Mouse (Mus musculus) kidney, adult 8-10 months (tissue): ENCODE measurements around the gene Ppfibp2.

Experiments
- DNase-seq, 2 experiments: peaks; one replicate each; pipeline ENCODE4 v3.0.0; 2022

Ppfibp2 gene

DNA sequence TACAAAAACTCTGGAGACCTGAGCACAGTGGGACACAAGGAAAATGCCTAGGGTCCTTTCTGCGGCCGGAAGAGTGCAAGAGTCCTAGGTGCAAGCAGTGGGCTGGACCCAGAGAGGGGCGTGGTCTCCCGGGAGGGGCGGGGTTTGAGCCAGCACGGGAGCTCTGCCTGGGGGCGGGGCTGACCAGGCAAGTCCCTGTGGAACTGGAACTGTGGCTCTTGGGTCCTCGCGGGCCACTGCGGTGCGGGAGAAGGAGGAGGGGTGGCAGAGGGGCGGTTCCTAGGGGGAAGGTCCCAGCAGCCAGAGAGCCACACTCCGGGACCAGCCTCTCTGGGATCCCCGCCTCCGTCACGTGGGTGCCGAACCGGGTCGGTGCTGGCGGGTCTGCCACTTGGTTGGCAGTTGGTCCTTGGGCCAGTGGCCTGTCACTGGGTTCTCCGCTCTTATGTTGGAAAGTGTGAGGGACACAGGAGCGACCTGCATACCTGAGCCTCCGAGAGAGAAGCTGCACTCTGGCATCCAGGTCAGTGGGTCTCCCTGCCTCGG, at the start of gene Ppfibp2:
TSS of gene Ppfibp2 (plus strand) at position 351 of the 546 bp plus-strand sequence.
- peak; percentile 98 for DNase-seq

GRCm38 (mm10) chr7:107547872-107548271, 47.1 kb upstream of the Ppfibp2 start:
- no peak for DNase-seq

GRCm38 (mm10) chr7:107553461-107553860, 41.5 kb upstream of the Ppfibp2 start:
- DNase-seq, result no peak

GRCm38 (mm10) chr7:107555906-107556305, 39.1 kb upstream of the Ppfibp2 start:
- peak in 1 of 2 experiments; percentile 13 for DNase-seq

- DNase-seq, result no peak
Observed at GRCm38 (mm10) chr7:107560675-107561074, 34.3 kb upstream of the Ppfibp2 start.

GRCm38 (mm10) chr7:107561584-107561983, 33.4 kb upstream of the Ppfibp2 start:
- no peak for DNase-seq

DNA sequence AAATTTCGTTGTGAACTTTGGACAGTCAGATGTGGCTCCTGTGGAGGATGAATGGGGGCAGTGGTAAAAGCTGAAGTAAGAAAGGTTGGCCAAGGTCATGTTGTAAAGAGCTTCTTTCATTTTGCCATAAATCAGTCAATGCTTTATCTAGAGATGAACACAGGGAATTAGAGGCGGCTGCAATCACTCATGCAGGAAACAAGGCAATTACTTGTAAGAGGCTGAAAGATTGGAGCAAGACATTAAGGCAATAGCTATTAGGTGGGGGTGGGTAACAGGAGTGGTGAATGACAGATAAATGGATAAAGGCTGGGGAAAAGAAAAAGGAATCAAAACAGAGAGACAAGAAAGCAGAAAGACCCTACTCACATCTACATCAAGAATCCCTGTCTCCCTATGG, 31.3 kb upstream of the Ppfibp2 start:
- DNase-seq, result no peak

GRCm38 (mm10) chr7:107567261-107567671, 27.7 kb upstream of the Ppfibp2 start, which contains the start of gene Olfml1:
TSS of gene Olfml1 (plus strand) at chr7:107567446.
- DNase-seq, result peak; percentile 42 to 50

GRCm38 (mm10) chr7:107567674-107568073, 27.3 kb upstream of the Ppfibp2 start:
- no peak for DNase-seq

DNA sequence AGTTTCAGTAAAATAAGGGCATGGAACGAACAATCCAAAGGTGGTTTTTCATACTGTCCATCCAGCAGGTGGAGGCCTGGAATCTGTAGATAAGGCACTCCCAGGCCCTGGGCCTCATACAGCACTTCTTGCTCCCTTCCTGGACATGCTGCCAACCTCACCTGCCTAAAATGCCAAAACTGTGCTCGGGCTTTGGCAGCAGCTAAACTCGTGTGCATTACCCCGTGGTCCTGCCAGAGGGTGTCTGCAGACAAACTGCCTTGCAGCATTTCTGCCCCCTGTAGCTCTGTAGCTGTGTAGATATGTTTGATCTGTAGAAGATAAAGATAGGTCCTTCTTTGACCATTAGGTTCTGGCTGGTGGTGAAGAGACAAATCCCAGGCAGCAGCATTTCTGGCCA, 26.0 kb upstream of the Ppfibp2 start:
- no peak for DNase-seq

- no peak for DNase-seq
Observed at GRCm38 (mm10) chr7:107573856-107574255, 21.2 kb upstream of the Ppfibp2 start.

DNA sequence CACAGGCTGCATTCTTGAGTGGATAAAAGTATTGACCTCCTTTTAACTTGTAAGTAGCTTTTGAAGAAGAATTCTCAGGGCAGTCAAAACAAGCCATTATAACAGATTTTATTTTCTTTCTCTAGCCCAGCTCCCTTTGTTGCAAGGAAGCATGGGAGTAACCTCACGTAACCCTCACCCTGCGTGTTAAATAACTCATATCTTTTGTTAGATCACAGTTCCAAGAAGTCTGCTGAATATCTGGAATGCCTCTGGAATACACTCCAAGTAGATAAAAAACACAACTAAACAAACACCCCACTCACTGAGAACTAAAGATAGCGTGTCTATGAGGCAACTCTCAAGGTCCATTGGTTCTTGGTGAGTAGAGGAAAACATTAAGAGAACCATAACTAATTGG, 20.7 kb upstream of the Ppfibp2 start:
- DNase-seq, result peak in 1 of 2 experiments; percentile 27

DNA sequence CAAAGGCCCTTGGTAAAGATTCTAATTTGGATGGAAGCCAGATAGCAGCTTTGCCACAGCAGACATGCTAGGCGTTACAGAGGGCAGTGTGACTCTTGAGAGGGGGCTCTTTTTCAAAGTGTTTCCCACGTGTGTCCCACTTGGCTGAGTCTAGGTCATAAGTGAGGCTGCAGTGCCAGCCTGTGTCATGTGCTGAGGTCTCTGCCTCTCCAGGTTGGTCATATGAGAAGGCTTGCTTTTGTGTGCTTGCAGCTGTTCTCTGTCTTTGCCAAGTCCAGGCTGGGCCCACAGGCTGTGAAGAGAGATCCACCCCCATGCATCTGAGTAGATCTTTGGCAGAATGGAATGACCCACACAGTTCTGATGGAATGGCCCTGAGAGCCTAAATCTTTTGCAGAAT, 2.4 kb upstream of the Ppfibp2 start:
- no peak for DNase-seq

GRCm38 (mm10) chr7:107593904-107594303, 1.1 kb upstream of the Ppfibp2 start:
- DNase-seq, result no peak

GRCm38 (mm10) chr7:107594325-107594856, 616 bp upstream of the Ppfibp2 start:
- peak; percentile 59 to 72 for DNase-seq

DNA sequence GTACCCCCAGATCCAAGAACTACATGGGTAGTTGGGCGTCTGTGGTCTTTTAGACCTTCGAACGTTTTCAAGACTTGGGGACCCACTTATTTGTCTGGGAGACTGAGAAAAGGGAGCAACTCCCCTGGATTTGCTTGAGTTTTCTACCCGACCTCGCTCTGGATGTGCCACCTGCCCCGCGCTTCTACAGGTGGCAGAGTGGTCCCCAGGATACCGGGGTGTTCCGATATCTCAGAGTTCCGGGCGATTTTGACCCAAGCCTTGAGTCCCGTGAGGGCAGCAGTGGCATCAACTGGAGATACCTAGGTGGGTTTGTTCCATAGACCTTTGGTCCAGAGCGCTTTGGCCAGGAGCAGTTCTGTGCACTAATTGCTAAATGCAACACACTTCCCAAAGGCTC, 419 bp downstream of the Ppfibp2 start:
- DNase-seq, result peak in 1 of 2 experiments; percentile 23

DNA sequence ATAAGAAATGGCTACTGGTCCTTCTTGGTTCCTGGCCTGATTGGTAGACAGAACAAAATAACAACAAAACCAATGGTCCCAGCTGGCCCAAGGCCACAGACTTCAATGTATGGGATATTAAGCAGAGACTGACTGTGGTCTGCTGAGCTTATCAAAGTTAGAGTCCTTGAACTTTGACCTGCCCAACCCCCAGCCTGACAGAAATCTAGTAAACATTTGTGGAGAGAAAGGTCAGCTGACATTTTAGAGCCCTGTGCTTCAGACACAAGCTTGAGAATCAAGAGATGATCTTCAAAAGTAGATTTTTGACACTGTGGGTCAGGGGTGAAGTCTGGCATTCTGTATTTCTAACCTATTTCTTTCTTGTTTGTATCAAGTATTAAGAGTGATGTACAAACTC, 1.7 kb downstream of the Ppfibp2 start:
- peak; percentile 28 to 37 for DNase-seq

DNA sequence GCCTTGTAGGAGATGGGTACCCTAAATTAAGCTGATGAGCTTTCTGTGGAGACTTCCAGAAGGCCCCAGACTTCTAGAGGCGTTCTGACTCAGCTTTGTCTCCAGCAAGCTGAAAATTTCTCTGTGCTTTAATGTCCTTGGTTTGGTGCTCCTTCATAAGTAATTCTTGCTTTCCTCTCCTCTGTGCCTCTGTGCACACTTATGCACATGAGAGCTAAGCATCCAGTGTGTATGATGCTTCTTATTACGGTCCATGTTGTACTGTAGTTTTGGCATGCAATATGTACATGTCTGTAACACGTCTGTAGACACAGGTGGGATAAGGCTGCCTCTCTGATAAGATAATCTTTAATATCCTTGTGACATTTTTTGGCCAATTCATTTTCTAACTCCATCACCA, 2.9 kb downstream of the Ppfibp2 start:
- no peak for DNase-seq

DNA sequence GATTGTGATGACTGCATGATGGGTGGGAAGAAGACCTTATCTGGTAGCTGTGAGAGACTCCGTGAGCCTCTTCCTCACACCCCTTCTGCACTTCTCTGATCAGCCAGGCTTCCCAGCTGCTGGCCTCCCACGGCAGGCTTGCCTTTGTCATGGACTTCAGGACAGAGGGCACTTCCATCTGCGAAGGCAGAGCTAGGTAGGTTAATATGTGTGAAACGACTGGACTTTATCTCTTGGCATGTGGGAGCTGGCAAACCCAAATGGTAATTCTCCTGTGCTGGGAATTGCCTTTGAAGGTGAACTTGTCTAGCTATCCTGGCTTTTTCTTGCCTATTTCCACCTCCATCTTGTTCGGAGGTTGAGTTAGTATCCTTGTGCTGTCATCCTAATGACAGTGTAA, 5.6 kb downstream of the Ppfibp2 start:
- DNase-seq, result peak; percentile 62 to 76

GRCm38 (mm10) chr7:107602505-107602904, 7.5 kb downstream of the Ppfibp2 start:
- peak; percentile 6 to 31 for DNase-seq

GRCm38 (mm10) chr7:107602913-107603312, 7.9 kb downstream of the Ppfibp2 start:
- peak in 1 of 2 experiments; percentile 4 for DNase-seq

DNA sequence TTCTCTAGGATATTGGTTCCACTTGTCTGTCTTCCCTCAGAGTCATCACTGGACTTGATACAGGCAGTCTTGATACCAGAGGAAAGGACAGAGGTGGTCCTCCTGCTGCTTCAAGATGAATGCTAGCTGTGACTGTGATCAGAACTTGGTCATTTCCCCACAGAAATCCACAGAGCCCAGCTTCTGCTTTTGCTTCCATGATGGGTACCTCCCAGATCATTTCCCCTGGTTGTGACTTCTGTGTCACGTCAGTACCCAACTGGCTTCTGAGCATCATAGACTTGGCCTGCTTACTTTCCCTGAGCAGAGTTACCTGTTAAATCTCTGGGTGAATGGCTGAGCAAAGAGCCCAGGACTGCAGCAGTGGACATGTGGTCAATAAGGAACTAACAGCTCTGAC, 12.8 kb downstream of the Ppfibp2 start:
- DNase-seq, result no peak

DNA sequence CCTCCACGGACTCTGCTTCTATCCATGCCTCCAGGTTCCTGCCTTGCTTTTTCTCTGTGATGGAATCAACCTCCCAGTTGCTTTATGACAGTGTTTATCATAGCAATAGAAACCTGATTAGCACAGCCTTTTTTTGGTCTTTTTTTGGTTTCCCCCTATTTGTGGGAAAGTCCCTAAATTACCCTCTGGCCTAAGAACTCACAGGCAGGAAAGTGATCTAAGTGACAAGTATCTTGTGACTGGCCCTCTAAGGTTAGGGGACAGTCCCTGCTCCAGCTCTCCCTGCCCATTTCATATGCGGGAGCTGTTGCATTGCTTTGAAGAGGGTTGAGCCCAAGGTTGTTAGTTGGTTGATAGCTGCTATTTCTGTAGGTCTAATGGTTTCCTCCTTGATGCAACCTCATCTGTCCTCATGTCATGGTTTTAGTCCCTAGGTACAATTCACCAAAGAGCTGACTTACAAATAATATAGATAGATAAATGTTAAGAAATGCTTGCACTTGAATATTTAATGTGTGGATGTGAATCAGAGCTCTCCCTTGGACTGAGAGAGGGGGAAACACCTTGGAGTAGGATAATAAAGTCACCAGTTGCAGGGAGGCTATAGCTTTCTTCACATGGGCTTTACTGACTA, 14.7 kb downstream of the Ppfibp2 start:
- no peak for DNase-seq

DNA sequence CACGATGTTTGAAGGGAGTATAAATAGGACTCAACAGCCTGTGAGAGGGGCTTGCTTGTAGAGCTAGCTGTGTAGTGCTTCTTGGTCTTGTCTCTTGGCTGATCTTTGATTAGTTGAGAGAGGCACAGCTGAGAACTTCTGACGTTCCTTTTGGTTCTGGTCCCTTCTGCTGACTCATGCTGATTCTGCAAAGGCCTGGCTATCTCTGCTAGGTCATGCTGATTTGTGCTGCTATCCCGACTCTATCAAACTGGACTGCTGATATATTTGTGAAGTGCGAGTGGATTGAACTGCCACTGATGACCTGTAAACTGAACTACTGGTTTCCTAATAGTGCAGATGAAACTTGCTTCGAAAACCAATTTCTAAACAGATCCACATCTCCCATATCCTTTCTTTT, 15.9 kb downstream of the Ppfibp2 start:
- DNase-seq, result no peak
